In genomic region chr1:137571190-137571904, GRCm38 (mm10) we compare ENCODE assay signal across 11 mouse cellular contexts.
A peak's percentile ranks its signal among the peaks of the same experiment; 100 is the strongest.
DNase-seq lines count a peak whose midpoint lies in the region; ATAC-seq and TF ChIP-seq lines count a peak whose summit lies in the region.
"Had no signal": no experiment of that assay in that cellular context is flagged by ENCODE, and none has a peak within 500 bp of the region (broad histone marks: within the 10 kb centered on the region; RNA-seq: fewer than 3 reads in every experiment).

No protein-coding gene starts in this region.

- H3K4me2 ChIP-seq in lung, postnatal 0 days (replicated peaks; ENCODE audit: low read depth, low read length): no peak overlapping the region
- H3K4me2 ChIP-seq in liver, embryonic 11.5 days: no peak overlapping the region
- H3K4me2 ChIP-seq in hindbrain, embryonic 14.5 days (replicated peaks): no peak overlapping the region
- H3K4me2 ChIP-seq: embryonic facial prominence, embryonic 15.5 days; hindbrain, embryonic 13.5 days; limb, embryonic 13.5 days had no signal

- TF ChIP-seq EP300 in lung, postnatal 0 days (IDR thresholded peaks at IDR 0.05): no peak

- H3K9me3 ChIP-seq in lung, postnatal 0 days (ENCODE audit: low read length): no peaks in the 10 kb centered on the region
- H3K9me3 ChIP-seq in liver, embryonic 11.5 days (ENCODE audit: control insufficient read depth, low read length): no peaks in the 10 kb centered on the region
- no peaks in the 10 kb centered on the region for H3K9me3 ChIP-seq in hindbrain, embryonic 14.5 days (ENCODE audit: control insufficient read depth, low read length)
- H3K9me3 ChIP-seq: embryonic facial prominence, embryonic 15.5 days; hindbrain, embryonic 13.5 days; limb, embryonic 13.5 days had no signal

- DNase-seq in gastrocnemius, adult 2 months: peak; percentile 66
- no peak for DNase-seq in gastrocnemius, adult 18-20 months (ENCODE audit: low spot score)
- peak; percentile 51 for DNase-seq in lung, postnatal 0 days (ENCODE audit: low spot score)
- no peak for DNase-seq in lung, adult 18-20 months
- peak; percentile 7 for DNase-seq in heart, postnatal 25 days (ENCODE audit: low spot score)
- peak; percentile 35 for DNase-seq in thymus, postnatal 4 days
- DNase-seq in liver, embryonic 11.5 days (ENCODE audit: low spot score): no peak
- DNase-seq in hindbrain, embryonic 14.5 days (ENCODE audit: low spot score): no peak

- H3K27ac ChIP-seq in gastrocnemius, adult 2 months: no peak overlapping the region
- no peak overlapping the region for H3K27ac ChIP-seq in lung, postnatal 0 days (ENCODE audit: low read length)
- H3K27ac ChIP-seq in liver, embryonic 11.5 days (ENCODE audit: low read depth, low read length): no peak overlapping the region
- H3K27ac ChIP-seq in hindbrain, embryonic 14.5 days: no peak overlapping the region
- H3K27ac ChIP-seq: embryonic facial prominence, embryonic 15.5 days; hindbrain, embryonic 13.5 days; limb, embryonic 13.5 days had no signal

- peak; percentile 43; the same call in 1 of the 2 replicates for ATAC-seq in lung, postnatal 0 days
- no peak for ATAC-seq in liver, embryonic 11.5 days (replicated peaks; ENCODE audit: low FRiP score)
- no peak for ATAC-seq in hindbrain, embryonic 14.5 days (ENCODE audit: low FRiP score)

- no peak overlapping the region for H3K9ac ChIP-seq in lung, postnatal 0 days (replicated peaks; ENCODE audit: low read depth)
- no peak overlapping the region for H3K9ac ChIP-seq in liver, embryonic 11.5 days (ENCODE audit: low read depth, low read length)
- H3K9ac ChIP-seq in hindbrain, embryonic 14.5 days: no peak overlapping the region
- H3K9ac ChIP-seq: embryonic facial prominence, embryonic 15.5 days; hindbrain, embryonic 13.5 days; limb, embryonic 13.5 days had no signal

- WGBS in lung, postnatal 0 days: 53% methylated on average over 4 of the region's 4 CpGs
- 71% methylated on average over 4 of the region's 4 CpGs for WGBS in liver, embryonic 11.5 days
- 72% methylated on average over 4 of the region's 4 CpGs for WGBS in hindbrain, embryonic 14.5 days

- no peak overlapping the region for H3K4me3 ChIP-seq in gastrocnemius, adult 2 months
- H3K4me3 ChIP-seq in lung, postnatal 0 days (ENCODE audit: low read depth, low read length): no peak overlapping the region
- H3K4me3 ChIP-seq in liver, embryonic 11.5 days (ENCODE audit: low read depth, low read length): no peak overlapping the region
- no peak overlapping the region for H3K4me3 ChIP-seq in hindbrain, embryonic 14.5 days (replicated peaks; ENCODE audit: low read length)
- H3K4me3 ChIP-seq: embryonic facial prominence, embryonic 15.5 days; hindbrain, embryonic 13.5 days; limb, embryonic 13.5 days had no signal

- H3K4me1 ChIP-seq in lung, postnatal 0 days (ENCODE audit: insufficient read depth, low read depth, low read length): no peaks in the 10 kb centered on the region
- H3K4me1 ChIP-seq in liver, embryonic 11.5 days (replicated peaks; ENCODE audit: control insufficient read depth, insufficient read depth, low read length): no peaks in the 10 kb centered on the region
- H3K4me1 ChIP-seq in hindbrain, embryonic 14.5 days (replicated peaks; ENCODE audit: control insufficient read depth, insufficient read depth, low read length): no peaks in the 10 kb centered on the region
- H3K4me1 ChIP-seq: hindbrain, embryonic 13.5 days had no signal

- H3K27me3 ChIP-seq in lung, postnatal 0 days (replicated peaks; ENCODE audit: insufficient read depth, low read length): no peaks in the 10 kb centered on the region
- H3K27me3 ChIP-seq in liver, embryonic 11.5 days (replicated peaks; ENCODE audit: control insufficient read depth, insufficient read depth, low read length): no peaks in the 10 kb centered on the region
- H3K27me3 ChIP-seq in hindbrain, embryonic 14.5 days (ENCODE audit: control insufficient read depth, insufficient read depth, low read length): no peaks in the 10 kb centered on the region
- H3K27me3 ChIP-seq: embryonic facial prominence, embryonic 15.5 days; hindbrain, embryonic 13.5 days; limb, embryonic 13.5 days had no signal

- H3K36me3 ChIP-seq in lung, postnatal 0 days (ENCODE audit: insufficient read depth, low read length): no peaks in the 10 kb centered on the region
- H3K36me3 ChIP-seq in liver, embryonic 11.5 days (ENCODE audit: control insufficient read depth, insufficient read depth, low read length): no peaks in the 10 kb centered on the region
- no peaks in the 10 kb centered on the region for H3K36me3 ChIP-seq in hindbrain, embryonic 14.5 days (replicated peaks; ENCODE audit: control insufficient read depth, insufficient read depth)
- H3K36me3 ChIP-seq: embryonic facial prominence, embryonic 15.5 days; hindbrain, embryonic 13.5 days; limb, embryonic 13.5 days had no signal

- no peak for TF ChIP-seq CTCF in gastrocnemius, adult 2 months (IDR thresholded peaks at IDR 0.05)
- TF ChIP-seq CTCF in lung, postnatal 0 days (IDR thresholded peaks at IDR 0.05): no peak

- intact Hi-C loops in gastrocnemius, adult 2 months (cut with DNase I): no loop called here
- intact Hi-C loops in heart, postnatal 25 days (cut with DNase I): no loop called here

Comparison
In these comparisons a context has a peak if more than half of its experiments do, and no peak if none do; other contexts are left out.
1. DNase-seq: peak in gastrocnemius, adult 2 months (single experiment), lung, postnatal 0 days (single experiment), heart, postnatal 25 days (single experiment) and thymus, postnatal 4 days (single experiment); none in gastrocnemius, adult 18-20 months (single experiment), lung, adult 18-20 months (0 of 2), liver, embryonic 11.5 days (single experiment) and hindbrain, embryonic 14.5 days (single experiment).